Mouse (Mus musculus) forebrain, embryonic 12.5 days (tissue): Measurements from ENCODE around the gene D6Ertd527e. TPM values are rescaled to one million over a fixed set of nuclear protein-coding genes. Genes with fewer than 3 reads are reported as not detected.

Experiments
- ATAC-seq: fragments of 200-750 bp; cut with Nextera tagmentation; 2 replicates; pipeline ENCODE4 v1.8.0; 2017; ENCODE audit warnings: moderate TSS enrichment; ENCODE audit not compliant: low FRiP score
- H3K27ac ChIP-seq: fragments of 300-500 bp; sonication (generic); 2 replicates; pipeline ENCODE4 v1.5.1; 2016; ENCODE audit warnings: mild to moderate bottlenecking
- H3K27me3 ChIP-seq: fragments of 300-500 bp; sonication (generic); 2 replicates; pipeline ENCODE4 v1.6.1; 2016; ENCODE audit warnings: mild to moderate bottlenecking
- H3K36me3 ChIP-seq: fragments of 300-500 bp; sonication (generic); replicated peaks from 2 replicates; pipeline ENCODE4 v1.6.1; 2016; ENCODE audit warnings: mild to moderate bottlenecking
- H3K4me1 ChIP-seq: fragments of 300-500 bp; sonication (generic); 2 replicates; pipeline ENCODE4 v1.6.1; 2016
- H3K4me2 ChIP-seq: fragments of 300-500 bp; sonication (generic); 2 replicates; pipeline ENCODE4 v1.6.1; 2016; ENCODE audit warnings: mild to moderate bottlenecking, moderate library complexity
- H3K4me3 ChIP-seq: fragments of 300-500 bp; sonication (generic); replicated peaks from 2 replicates; pipeline ENCODE4 v1.5.1; 2016; ENCODE audit warnings: mild to moderate bottlenecking
- H3K9ac ChIP-seq: fragments of 300-500 bp; sonication (generic); 2 replicates; pipeline ENCODE4 v1.6.1; 2016; ENCODE audit warnings: mild to moderate bottlenecking
- H3K9me3 ChIP-seq: fragments of 300-500 bp; sonication (generic); 2 replicates; pipeline ENCODE4 v1.6.1; 2016
- WGBS: fragments of 180-500 bp; shearing (Covaris S2); methylation state at CpG from one replicate; pipeline ENCODE4 v1.1.7; 2016; 5-methylcytosine and 5-hydroxymethylcytosine counted together
- polyA plus RNA-seq: library from polyadenylated mRNA; unstranded; fragments of >200 nt; fragmentation: Nextera tagmentation; extraction: Ambion mirVana; gene quantifications from 2 replicates; pipeline ENCODE4 v1.2.1, GENCODE M21; 2016

Gene D6Ertd527e
- polyA plus RNA-seq, 1 experiment from 2014 or later: 0.19 TPM

- no peak overlapping the region for H3K9ac ChIP-seq
- no peak overlapping the region for H3K4me3 ChIP-seq
- H3K27ac ChIP-seq: no peak overlapping the region
- no peaks in the 10 kb centered on the region for H3K27me3 ChIP-seq
- no peaks in the 10 kb centered on the region for H3K9me3 ChIP-seq
- H3K36me3 ChIP-seq: no peaks in the 10 kb centered on the region
- 90% methylated on average over 5 of the region's 5 CpGs for WGBS
- H3K4me1 ChIP-seq: no peaks in the 10 kb centered on the region
- no peak overlapping the region for H3K4me2 ChIP-seq
- no peak for ATAC-seq
Observed at GRCm38 (mm10) chr6:87160196-87160595, 55.6 kb downstream of the D6Ertd527e start.

- Histone ChIP-seq H3K9ac (no peak overlapping the region), H3K4me3 (no peak overlapping the region), H3K4me2 (no peak overlapping the region), H3K9me3 (no peaks in the 10 kb centered on the region), H3K27ac (no peak overlapping the region), H3K36me3 (no peaks in the 10 kb centered on the region), H3K4me1 (no peaks in the 10 kb centered on the region), H3K27me3 (no peaks in the 10 kb centered on the region)
- 79% methylated on average over 12 of the region's 12 CpGs for WGBS
- ATAC-seq: no peak
Observed at GRCm38 (mm10) chr6:87161391-87162263, 57.1 kb downstream of the D6Ertd527e start.

Other genes with a start within 250 kb of the D6Ertd527e start
- 83.3 and 86.4 TPM in 2 replicates for gene Nfu1, start 95.5 kb upstream of the D6Ertd527e start, polyA plus RNA-seq
- gene Gfpt1, start 61.9 kb upstream of the D6Ertd527e start, polyA plus RNA-seq: 18.7 and 20.3 TPM in 2 replicates
- 4.2 and 4.3 TPM in 2 replicates for gene Antxr1, start 231.1 kb downstream of the D6Ertd527e start, polyA plus RNA-seq
- not detected in 2 replicates for gene Gkn1, start 246.2 kb downstream of the D6Ertd527e start, polyA plus RNA-seq